Mouse (Mus musculus) cortical plate, adult 2 months (tissue): ENCODE data around the gene Dnajb7.

Experiments
- CTCF ChIP-seq: fragments of 200-500 bp; IDR thresholded peaks from 2 replicates; pipeline ENCODE4 v1.5.1; 2011; ENCODE audit warnings: mild to moderate bottlenecking, control low read depth, low read length; ENCODE audit not compliant: insufficient read depth; ENCODE audit errors: extremely low read depth
- POLR2A ChIP-seq: fragments of 200-500 bp; IDR thresholded peaks from 2 replicates; pipeline ENCODE4 v1.6.1; 2011; ENCODE audit warnings: mild to moderate bottlenecking, low read length, control low read depth; ENCODE audit not compliant: insufficient read depth; ENCODE audit errors: extremely low read depth

- TF ChIP-seq CTCF (no peak), POLR2A (no peak)
Measured at GRCm38 (mm10) chr15:81364271-81364670, 43.8 kb downstream of the Dnajb7 start.
